Comparison of ENCODE assay signal across 21 mouse cellular contexts in the genomic region with DNA sequence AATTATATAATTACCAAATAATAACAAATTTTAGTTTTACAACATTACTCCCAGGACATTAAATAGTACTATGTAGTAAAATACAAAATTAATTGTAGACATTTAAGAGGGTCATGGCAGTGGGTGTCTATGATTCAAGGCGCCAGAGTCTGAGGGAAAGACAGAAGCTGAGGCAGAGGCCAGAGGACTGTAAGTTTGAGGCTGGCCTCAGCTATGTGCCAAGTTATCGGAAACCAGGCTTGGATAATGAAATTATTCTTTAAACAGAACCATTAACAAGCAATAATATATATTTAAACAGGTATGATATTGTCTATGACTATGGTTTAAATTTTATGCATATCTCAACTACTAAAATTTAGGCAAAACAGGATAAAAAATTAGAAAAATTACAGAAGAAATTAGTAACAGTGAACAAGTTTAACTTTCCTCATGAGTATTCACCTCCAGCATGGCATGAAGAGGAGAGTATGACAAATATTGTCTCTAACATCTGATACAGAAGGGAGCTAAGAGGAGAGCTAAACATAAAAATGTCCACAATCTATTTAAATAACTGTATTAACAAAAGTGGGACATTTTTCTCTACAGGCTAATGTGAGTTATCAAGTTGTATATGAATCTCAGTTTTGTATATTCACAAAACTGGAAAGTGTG. TPM values are rescaled to one million over a fixed set of nuclear protein-coding genes. Genes with fewer than 3 reads are reported as not detected.
"Had no signal": no experiment of that assay in that cellular context is flagged by ENCODE, and none has a peak within 500 bp of the region (broad histone marks: within the 10 kb centered on the region; RNA-seq: fewer than 3 reads in every experiment).

No protein-coding gene starts in this region.

- H3K27ac ChIP-seq: kidney, embryonic 15.5 days; left cerebral cortex, adult 2 months; limb, embryonic 12.5 days; limb, embryonic 15.5 days; liver, embryonic 14.5 days; midbrain, embryonic 10.5 days; midbrain, embryonic 13.5 days; neural tube, embryonic 12.5 days; neural tube, embryonic 15.5 days; stomach, embryonic 15.5 days had no signal

- H3K36me3 ChIP-seq: kidney, embryonic 15.5 days; limb, embryonic 12.5 days; limb, embryonic 15.5 days; midbrain, embryonic 10.5 days; midbrain, embryonic 13.5 days; neural tube, embryonic 12.5 days; neural tube, embryonic 15.5 days; stomach, embryonic 15.5 days had no signal

- H3K27me3 ChIP-seq: kidney, embryonic 15.5 days; limb, embryonic 12.5 days; limb, embryonic 15.5 days; megakaryocyte, embryonic 14.5 days; midbrain, embryonic 13.5 days; neural tube, embryonic 12.5 days; neural tube, embryonic 15.5 days; stomach, embryonic 15.5 days had no signal

- H3K4me2 ChIP-seq: kidney, embryonic 15.5 days; limb, embryonic 12.5 days; limb, embryonic 15.5 days; liver, embryonic 11.5 days; lung, embryonic 14.5 days; midbrain, embryonic 13.5 days; neural tube, embryonic 12.5 days; neural tube, embryonic 15.5 days; stomach, embryonic 15.5 days had no signal

- H3K4me3 ChIP-seq: kidney, embryonic 15.5 days; left cerebral cortex, adult 2 months; limb, embryonic 12.5 days; limb, embryonic 15.5 days; midbrain, embryonic 10.5 days; midbrain, embryonic 13.5 days; neural tube, embryonic 12.5 days; neural tube, embryonic 15.5 days; stomach, embryonic 15.5 days had no signal

- DNase-seq: layer of hippocampus, postnatal 36 days; left cerebral cortex, postnatal 4 days; liver, postnatal 0 days; right cerebral cortex, postnatal 25 days; spleen, adult 18-20 months; thymus, postnatal 25 days had no signal

RNA-seq across cellular contexts. Expression of gene Ifi211, which starts 0.9 kb away (rescaled TPM):
- total RNA-seq: layer of hippocampus, postnatal 10 days; layer of hippocampus, postnatal 36 days; left cerebral cortex, adult 2 months; left cerebral cortex, postnatal 14 days had no signal

RNA-seq across cellular contexts. Expression of gene Ifi203, which starts 30.5 kb away (rescaled TPM):
- polyA plus RNA-seq: midbrain, embryonic 10.5 days had no signal
